Mouse (Mus musculus) heart, embryonic 12.5 days (tissue): ENCODE measurements around the gene Vmn1r30. TPM values are rescaled to one million over a fixed set of nuclear protein-coding genes. Genes with fewer than 3 reads are reported as not detected.

Experiments used
- ATAC-seq: fragments of 200-750 bp; cut with Nextera tagmentation; 2 replicates; pipeline ENCODE4 v1.8.0; 2017; ENCODE audit warnings: moderate TSS enrichment, moderate library complexity; ENCODE audit not compliant: insufficient number of reproducible peaks, low FRiP score
- H3K27ac ChIP-seq: fragments of 300-500 bp; sonication (generic); 2 replicates; pipeline ENCODE4 v1.5.1; 2016; ENCODE audit warnings: mild to moderate bottlenecking, moderate library complexity; ENCODE audit not compliant: poor library complexity, severe bottlenecking
- H3K27me3 ChIP-seq: fragments of 300-500 bp; sonication (generic); replicated peaks from 2 replicates; pipeline ENCODE4 v1.6.1; 2016; ENCODE audit warnings: mild to moderate bottlenecking, moderate library complexity
- H3K36me3 ChIP-seq: fragments of 300-500 bp; sonication (generic); 2 replicates; pipeline ENCODE4 v1.6.1; 2016; ENCODE audit warnings: mild to moderate bottlenecking, moderate library complexity
- H3K4me1 ChIP-seq: fragments of 300-500 bp; sonication (generic); replicated peaks from 2 replicates; pipeline ENCODE4 v1.6.1; 2016; ENCODE audit warnings: mild to moderate bottlenecking
- H3K4me2 ChIP-seq: fragments of 300-500 bp; sonication (generic); 2 replicates; pipeline ENCODE4 v1.6.1; 2016; ENCODE audit warnings: mild to moderate bottlenecking, moderate library complexity
- H3K4me3 ChIP-seq: fragments of 300-500 bp; sonication (generic); 2 replicates; pipeline ENCODE4 v1.5.1; 2016; ENCODE audit warnings: mild to moderate bottlenecking
- H3K9ac ChIP-seq: fragments of 300-500 bp; sonication (generic); 2 replicates; pipeline ENCODE4 v1.6.1; 2016; ENCODE audit warnings: mild to moderate bottlenecking, moderate library complexity
- H3K9me3 ChIP-seq: fragments of 300-500 bp; sonication (generic); replicated peaks from 2 replicates; pipeline ENCODE4 v1.6.1; 2016; ENCODE audit warnings: mild to moderate bottlenecking, moderate library complexity
- WGBS: fragments of 180-500 bp; shearing (Covaris S2); methylation state at CpG from one replicate; pipeline ENCODE4 v1.1.7; 2016; 5-methylcytosine and 5-hydroxymethylcytosine counted together
- polyA plus RNA-seq: library from polyadenylated mRNA; unstranded; fragments of >200 nt; fragmentation: Nextera tagmentation; extraction: Ambion mirVana; gene quantifications from 2 replicates; pipeline ENCODE4 v1.2.1, GENCODE M21; 2016

Gene Vmn1r30
- polyA plus RNA-seq: not detected in 2 replicates

DNA sequence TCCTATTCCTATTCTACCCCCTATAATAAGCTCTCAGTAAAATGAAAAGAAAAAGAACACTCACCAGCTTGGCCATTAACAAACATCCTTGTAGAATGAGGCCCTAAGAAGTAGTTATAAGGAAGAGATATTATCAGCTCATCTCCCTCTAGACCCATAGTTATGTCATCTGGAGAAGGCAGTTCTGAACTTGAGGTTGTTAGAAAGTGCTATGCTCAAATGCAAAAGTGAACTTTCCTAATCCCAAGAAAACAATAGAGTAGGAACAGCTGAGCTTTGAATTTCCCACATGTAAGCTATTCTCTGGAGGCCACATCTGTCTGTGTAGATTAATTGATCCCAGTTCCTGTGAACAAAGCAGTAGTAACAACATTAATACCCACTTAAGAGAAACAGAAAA is at the start of gene Vmn1r30:
Vmn1r30 (minus strand) TSS at position 101 of the 400 bp plus-strand sequence.
- ATAC-seq: no peak
- Histone ChIP-seq H3K4me1 (no peaks in the 10 kb centered on the region), H3K9ac (no peak within 1 kb of the TSS), H3K36me3 (no peaks in the 10 kb centered on the region), H3K4me3 (no peak within 1 kb of the TSS), H3K9me3 (no peaks in the 10 kb centered on the region), H3K4me2 (no peak within 1 kb of the TSS), H3K27ac (no peak within 1 kb of the TSS), H3K27me3 (no peaks in the 10 kb centered on the region)

- Histone ChIP-seq H3K27me3 (no peaks in the 10 kb centered on the region), H3K36me3 (no peaks in the 10 kb centered on the region), H3K9ac (no peak within 1 kb of the TSS), H3K4me1 (no peaks in the 10 kb centered on the region), H3K27ac (no peak within 1 kb of the TSS), H3K4me2 (no peak within 1 kb of the TSS), H3K4me3 (no peak within 1 kb of the TSS), H3K9me3 (no peaks in the 10 kb centered on the region)
- 74% methylated on average over 1 of the region's 1 CpGs for WGBS
- no peak for ATAC-seq
Measured at GRCm38 (mm10) chr6:58475230-58475629, 32.0 kb upstream of the Vmn1r30 start, which contains the start of gene Vmn1r31. Vmn1r31 (minus strand) TSS chr6:58475330.

Other genes starting within 250 kb of the Vmn1r30 start
- not detected in 2 replicates for gene Vmn1r27, start 224.6 kb downstream of the Vmn1r30 start, polyA plus RNA-seq
- not detected in 2 replicates for gene Vmn1r28, start 181.3 kb downstream of the Vmn1r30 start, polyA plus RNA-seq
- not detected in 2 replicates for gene Vmn1r29, start 141.8 kb downstream of the Vmn1r30 start, polyA plus RNA-seq
- not detected in 2 replicates for gene Vmn1r31, start 31.9 kb upstream of the Vmn1r30 start, polyA plus RNA-seq
- gene Abcg2, start 141.1 kb upstream of the Vmn1r30 start, polyA plus RNA-seq: 60.1 and 62.0 TPM in 2 replicates